Mouse (Mus musculus) small intestine, adult 2 months (tissue): Measurements from ENCODE around the gene Slc35d3.

Experiments used
- CTCF ChIP-seq: fragments of 200-500 bp; IDR thresholded peaks from 2 replicates; pipeline ENCODE4 v1.5.1; 2012; ENCODE audit warnings: low read depth, mild to moderate bottlenecking, control low read depth, inconsistent platforms, low read length, moderate library complexity, mixed read lengths; ENCODE audit not compliant: insufficient replicate concordance, insufficient read length; ENCODE audit errors: extremely low read depth
- POLR2A ChIP-seq: fragments of 200-500 bp; IDR thresholded peaks from 2 replicates; pipeline ENCODE4 v1.6.1; 2012; ENCODE audit warnings: low read depth, mild to moderate bottlenecking, control low read depth, inconsistent platforms, low read length, moderate library complexity

- TF ChIP-seq CTCF (no peak), POLR2A (no peak)
Observed at GRCm38 (mm10) chr10:19834222-19834621, 17.0 kb downstream of the Slc35d3 start.
